ENCODE assay signal across 19 mouse cellular contexts in genomic region chr2:49191695-49192094, GRCm38 (mm10).
A peak's percentile ranks its signal among the peaks of the same experiment; 100 is the strongest.
DNase-seq lines count a peak whose midpoint lies in the region; TF ChIP-seq lines count a peak whose summit lies in the region.
"Had no signal": no experiment of that assay in that cellular context is flagged by ENCODE, and none has a peak within 500 bp of the region (broad histone marks: within the 10 kb centered on the region; RNA-seq: fewer than 3 reads in every experiment).

No protein-coding gene starts in this region.

- DNase-seq in 416B (ENCODE audit: low read depth) (peak; percentile 25), MEL (ENCODE audit: low read depth, low spot score) (peak; percentile 11)
- no peak for DNase-seq in embryo, embryonic 10.5 days (ENCODE audit: low spot score)
- no peak for DNase-seq in gastrocnemius, postnatal 4 days (ENCODE audit: low spot score in 2 of 2)
- DNase-seq: adrenal gland, adult 2 months; adrenal gland, adult 8-10 months; adrenal gland, postnatal 10 days; adrenal gland, postnatal 14 days; adrenal gland, postnatal 25 days; adrenal gland, postnatal 36 days; B cell, adult 2 months; cerebellum, adult 11 months; cerebellum, adult 11-12 months; cerebellum, adult 18-20 months; cerebellum, adult 2 months; cerebellum, adult 8-10 months had no signal

- H3K4me1 ChIP-seq in MEL (ENCODE audit: control insufficient read depth in 1 of 2, insufficient read depth in 2 of 2, low read length in 2 of 2) = no peaks in the 10 kb centered on the region

- no peaks in the 10 kb centered on the region for H3K36me3 ChIP-seq in MEL (ENCODE audit: control insufficient read depth in 1 of 2, insufficient read depth in 2 of 2, low read length in 2 of 2)
- H3K36me3 ChIP-seq: G1E had no signal

- TF ChIP-seq POLR2A in MEL (IDR thresholded peaks at IDR 0.05; ENCODE audit: control insufficient read depth in 1 of 2, insufficient read depth in 1 of 2, low read depth in 1 of 2, low read length in 2 of 2, poor library complexity in 1 of 2) = no peak

- no peaks in the 10 kb centered on the region for H3K9me3 ChIP-seq in MEL (replicated peaks; ENCODE audit: insufficient read depth, low read length)
- H3K9me3 ChIP-seq: G1E had no signal

- H3K79me2 ChIP-seq in MEL (ENCODE audit: control insufficient read depth, insufficient read depth, low read length, poor library complexity) = no peaks in the 10 kb centered on the region

- H3K27ac ChIP-seq in MEL (ENCODE audit: control insufficient read depth, low read depth, low read length) = no peak overlapping the region

- TF ChIP-seq RAD21 in MEL (IDR thresholded peaks at IDR 0.05; ENCODE audit: low read depth, low read length) = no peak

- no peak for TF ChIP-seq CTCF in MEL (IDR thresholded peaks at IDR 0.05 in 2 of 3, conservative IDR thresholded peaks at IDR 0.05 in 1 of 3; ENCODE audit: control insufficient read depth in 1 of 3, insufficient read depth in 1 of 3, low read depth in 2 of 3, low read length in 3 of 3, poor library complexity in 1 of 3, severe bottlenecking in 1 of 3)

- no peaks in the 10 kb centered on the region for H3K27me3 ChIP-seq in MEL (ENCODE audit: control insufficient read depth in 1 of 2, insufficient read depth in 2 of 2, low read length in 2 of 2)
- H3K27me3 ChIP-seq: CH12.LX, Patski had no signal

- peak in 1 of 2 experiments; percentile 39; a peak in 1 of 4 replicates for TF ChIP-seq EP300 in MEL (IDR thresholded peaks at IDR 0.05; ENCODE audit: low read depth in 1 of 2, low read length in 2 of 2)

- H3K9ac ChIP-seq in MEL (ENCODE audit: control insufficient read depth, low read depth, low read length, poor library complexity, severe bottlenecking) = no peak overlapping the region

- no peak overlapping the region for H3K4me3 ChIP-seq in MEL (ENCODE audit: control insufficient read depth in 1 of 2, insufficient read depth in 1 of 2, low read depth in 2 of 2, low read length in 2 of 2)

TF ChIP-seq in MEL, 35 proteins besides CTCF, POLR2A, EP300 and RAD21:
- TF ChIP-seq RCOR1 (IDR thresholded peaks at IDR 0.05; ENCODE audit: low read depth, low read length) (peak; percentile 94), GATA1 (IDR thresholded peaks at IDR 0.05; ENCODE audit: low read depth, low read length) (no peak), GABPA (IDR thresholded peaks at IDR 0.05; ENCODE audit: low read depth, low read length) (no peak), USF1 (IDR thresholded peaks at IDR 0.05; ENCODE audit: low read depth, low read length) (no peak), MAZ (IDR thresholded peaks at IDR 0.05; ENCODE audit: low read depth, low read length) (no peak), HCFC1 (IDR thresholded peaks at IDR 0.05; ENCODE audit: low read depth, low read length) (no peak), ZKSCAN1 (IDR thresholded peaks at IDR 0.05; ENCODE audit: low read depth, low read length) (no peak), POLR2AphosphoS2 (IDR thresholded peaks at IDR 0.05; ENCODE audit: low read length) (no peak), ELF1 (IDR thresholded peaks at IDR 0.05; ENCODE audit: low read depth, low read length) (no peak), ZNF384 (IDR thresholded peaks at IDR 0.05; ENCODE audit: low read depth, low read length) (0 out of 2 replicates have a peak, but pooled peaks have one; percentile 20), TCF12 (IDR thresholded peaks at IDR 0.05; ENCODE audit: low read depth, low read length) (peak; percentile 64; the same call in 1 of the 2 replicates), NELFE (IDR thresholded peaks at IDR 0.05; ENCODE audit: low read depth, low read length) (no peak), NRF1 (IDR thresholded peaks at IDR 0.05; ENCODE audit: insufficient read depth, low read depth, low read length, poor library complexity, severe bottlenecking) (no peak), CHD1 (IDR thresholded peaks at IDR 0.05; ENCODE audit: low read depth, low read length) (no peak), TBP (IDR thresholded peaks at IDR 0.05; ENCODE audit: low read depth, low read length) (no peak), TAL1 (IDR thresholded peaks at IDR 0.05; ENCODE audit: low read length) (no peak), MYC (IDR thresholded peaks at IDR 0.05; ENCODE audit: low read depth, low read length) (no peak), ETS1 (IDR thresholded peaks at IDR 0.05; ENCODE audit: low read depth, low read length) (no peak), ZC3H11A (IDR thresholded peaks at IDR 0.05; ENCODE audit: low read depth, low read length) (no peak), BHLHE40 (IDR thresholded peaks at IDR 0.05; ENCODE audit: borderline replicate concordance, low read depth, low read length) (no peak), UBTF (IDR thresholded peaks at IDR 0.05; ENCODE audit: borderline replicate concordance, insufficient read depth, low read depth, low read length) (no peak), ZMIZ1 (IDR thresholded peaks at IDR 0.05; ENCODE audit: low read depth, low read length) (no peak), JUND (IDR thresholded peaks at IDR 0.05; ENCODE audit: low read depth, low read length) (no peak), SIN3A (IDR thresholded peaks at IDR 0.05; ENCODE audit: low read length) (no peak), MEF2A (IDR thresholded peaks at IDR 0.05; ENCODE audit: extremely low read depth, insufficient replicate concordance, low read depth, low read length, poor library complexity, severe bottlenecking) (no peak)

Comparison
In these comparisons a context has a peak if more than half of its experiments do, and no peak if none do; other contexts are left out.
1. DNase-seq: peak in 416B (single experiment) and MEL (single experiment); none in embryo, embryonic 10.5 days (single experiment) and gastrocnemius, postnatal 4 days (0 of 2).